Comparison of ENCODE assay signal across 9 mouse cellular contexts in the genomic region with DNA sequence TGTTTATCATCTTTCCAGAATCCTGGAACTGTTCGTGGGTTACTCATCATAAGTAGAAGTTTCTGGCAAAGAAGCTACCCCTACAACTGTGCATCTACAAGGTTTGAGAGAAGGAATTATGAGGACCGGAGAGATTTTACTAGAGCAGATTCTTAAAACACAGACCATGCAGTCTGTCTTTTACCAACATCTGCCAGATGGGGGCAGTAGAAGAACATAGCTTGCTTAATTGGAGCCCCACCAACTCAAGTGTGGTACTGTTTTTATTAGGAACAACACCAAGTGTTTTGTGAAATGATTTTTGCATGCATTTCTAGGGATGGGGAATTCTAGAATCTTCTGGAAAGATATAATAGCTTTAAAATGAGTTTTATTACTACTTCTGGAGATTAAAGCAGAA.
DNase-seq lines count a peak whose midpoint lies in the region; ATAC-seq and TF ChIP-seq lines count a peak whose summit lies in the region.
"Had no signal": no experiment of that assay in that cellular context is flagged by ENCODE, and none has a peak within 500 bp of the region (broad histone marks: within the 10 kb centered on the region; RNA-seq: fewer than 3 reads in every experiment).

No protein-coding gene starts in this region.

- no peak for TF ChIP-seq EP300 in CH12.LX (IDR thresholded peaks at IDR 0.05; ENCODE audit: low read length)

- in situ Hi-C loops in CH12.LX (cut with MboI; ENCODE audit: low pct_ligation_motif_present, low pct_unique_long_range_greater_than_20kb, low sequenced_read_pairs) = no loop called here

- no peaks in the 10 kb centered on the region for H3K27me3 ChIP-seq in hindbrain, embryonic 10.5 days (ENCODE audit: insufficient read depth, poor library complexity, severe bottlenecking)
- no peaks in the 10 kb centered on the region for H3K27me3 ChIP-seq in hindbrain, embryonic 12.5 days
- no peaks in the 10 kb centered on the region for H3K27me3 ChIP-seq in CH12.LX (replicated peaks)
- no peaks in the 10 kb centered on the region for H3K27me3 ChIP-seq in forebrain, embryonic 14.5 days (replicated peaks; ENCODE audit: control insufficient read depth, insufficient read depth, low read length)
- no peaks in the 10 kb centered on the region for H3K27me3 ChIP-seq in midbrain, embryonic 14.5 days (ENCODE audit: control insufficient read depth, insufficient read depth, low read length)
- H3K27me3 ChIP-seq: limb, embryonic 13.5 days had no signal

- no peak for TF ChIP-seq POLR2A in CH12.LX (IDR thresholded peaks at IDR 0.05; ENCODE audit: low read depth, low read length)

- H3K79me2 ChIP-seq in CH12.LX (replicated peaks; ENCODE audit: control insufficient read depth, extremely low read depth, insufficient read depth, poor library complexity, severe bottlenecking) = no peaks in the 10 kb centered on the region

- H3K4me3 ChIP-seq in hindbrain, embryonic 10.5 days = no peak overlapping the region
- H3K4me3 ChIP-seq in hindbrain, embryonic 12.5 days = no peak overlapping the region
- no peak overlapping the region for H3K4me3 ChIP-seq in CH12.LX (replicated peaks in 1 of 3; ENCODE audit: low read depth in 2 of 3, low read length in 2 of 3, poor library complexity in 1 of 3)
- H3K4me3 ChIP-seq in forebrain, embryonic 14.5 days (ENCODE audit: low read depth, low read length) = no peak overlapping the region
- no peak overlapping the region for H3K4me3 ChIP-seq in midbrain, embryonic 14.5 days (replicated peaks; ENCODE audit: low read depth, low read length)
- H3K4me3 ChIP-seq: limb, embryonic 13.5 days had no signal

- peak; percentile 28 for DNase-seq in hindbrain, embryonic 10.5 days (ENCODE audit: low spot score)
- DNase-seq in CH12.LX (ENCODE audit: extremely low read depth) = peak; percentile 75
- DNase-seq in brain, embryonic 18.5 days (ENCODE audit: low read depth, low spot score) = peak; percentile 62
- peak; percentile 85 for DNase-seq in forebrain, embryonic 14.5 days (ENCODE audit: low spot score)
- DNase-seq in layer of hippocampus, adult 9-11 months = peak; percentile 82
- peak; percentile 90 for DNase-seq in midbrain, embryonic 14.5 days
- DNase-seq in ovary, adult 18-20 months (ENCODE audit: low spot score) = no peak

- WGBS in hindbrain, embryonic 10.5 days = 34% methylated on average over 2 of the region's 2 CpGs
- WGBS in hindbrain, embryonic 12.5 days = 26% methylated on average over 2 of the region's 2 CpGs
- WGBS in forebrain, embryonic 14.5 days = 30% methylated on average over 2 of the region's 2 CpGs
- 23% methylated on average over 2 of the region's 2 CpGs for WGBS in midbrain, embryonic 14.5 days

- H3K27ac ChIP-seq in hindbrain, embryonic 10.5 days = no peak overlapping the region
- H3K27ac ChIP-seq in hindbrain, embryonic 12.5 days = no peak overlapping the region
- no peak overlapping the region for H3K27ac ChIP-seq in CH12.LX (ENCODE audit: insufficient read depth, low read depth)
- H3K27ac ChIP-seq in forebrain, embryonic 14.5 days (ENCODE audit: low read depth, low read length) = no peak overlapping the region
- no peak overlapping the region for H3K27ac ChIP-seq in midbrain, embryonic 14.5 days (replicated peaks; ENCODE audit: low read depth, low read length)
- H3K27ac ChIP-seq: limb, embryonic 13.5 days had no signal

- no peak for ATAC-seq in hindbrain, embryonic 12.5 days (ENCODE audit: low FRiP score)
- ATAC-seq in forebrain, embryonic 14.5 days = peak; percentile 63; the same call in 1 of the 2 replicates
- no peak for ATAC-seq in midbrain, embryonic 14.5 days (ENCODE audit: low FRiP score, low TSS enrichment)

- peak; percentile 95 for TF ChIP-seq RAD21 in CH12.LX (IDR thresholded peaks at IDR 0.05; ENCODE audit: low read depth, low read length)

- H3K4me2 ChIP-seq in hindbrain, embryonic 12.5 days (replicated peaks) = no peak overlapping the region
- H3K4me2 ChIP-seq in CH12.LX (ENCODE audit: insufficient read depth, low read depth, poor library complexity, severe bottlenecking) = no peak overlapping the region
- no peak overlapping the region for H3K4me2 ChIP-seq in forebrain, embryonic 14.5 days (ENCODE audit: low read length)
- no peak overlapping the region for H3K4me2 ChIP-seq in midbrain, embryonic 14.5 days (ENCODE audit: low read length)
- H3K4me2 ChIP-seq: limb, embryonic 13.5 days had no signal

- peak; percentile 62 to 90 for TF ChIP-seq CTCF in CH12.LX (conservative IDR thresholded peaks at IDR 0.05 in 1 of 2, IDR thresholded peaks at IDR 0.05 in 1 of 2; ENCODE audit: low read depth in 2 of 2, low read length in 2 of 2)

- no peaks in the 10 kb centered on the region for H3K4me1 ChIP-seq in hindbrain, embryonic 10.5 days (replicated peaks)
- H3K4me1 ChIP-seq in hindbrain, embryonic 12.5 days = no peaks in the 10 kb centered on the region
- H3K4me1 ChIP-seq in CH12.LX (ENCODE audit: control insufficient read depth in 1 of 2, insufficient read depth in 2 of 2) = no peaks in the 10 kb centered on the region
- H3K4me1 ChIP-seq in forebrain, embryonic 14.5 days (ENCODE audit: control insufficient read depth, insufficient read depth, low read length) = no peaks in the 10 kb centered on the region
- H3K4me1 ChIP-seq in midbrain, embryonic 14.5 days (ENCODE audit: control insufficient read depth, insufficient read depth, low read length) = no peaks in the 10 kb centered on the region
- H3K4me1 ChIP-seq: limb, embryonic 13.5 days had no signal

- H3K36me3 ChIP-seq in hindbrain, embryonic 10.5 days = no peaks in the 10 kb centered on the region
- no peaks in the 10 kb centered on the region for H3K36me3 ChIP-seq in hindbrain, embryonic 12.5 days
- H3K36me3 ChIP-seq in CH12.LX (replicated peaks in 1 of 2; ENCODE audit: control insufficient read depth in 1 of 2, insufficient read depth in 1 of 2, low read length in 1 of 2) = no peaks in the 10 kb centered on the region
- no peaks in the 10 kb centered on the region for H3K36me3 ChIP-seq in forebrain, embryonic 14.5 days (ENCODE audit: control insufficient read depth, insufficient read depth, low read length)
- no peaks in the 10 kb centered on the region for H3K36me3 ChIP-seq in midbrain, embryonic 14.5 days (ENCODE audit: control insufficient read depth, insufficient read depth, low read length)
- H3K36me3 ChIP-seq: limb, embryonic 13.5 days had no signal

- dilution Hi-C loops in CH12.LX (cut with MboI; ENCODE audit: extremely low pct_ligation_motif_present, extremely low pct_unique_long_range_greater_than_20kb, low sequenced_read_pairs) = no loop called here

- no peak overlapping the region for H3K9ac ChIP-seq in hindbrain, embryonic 12.5 days
- H3K9ac ChIP-seq in CH12.LX (ENCODE audit: insufficient read depth, low read depth) = no peak overlapping the region
- H3K9ac ChIP-seq in forebrain, embryonic 14.5 days (ENCODE audit: low read length) = no peak overlapping the region
- H3K9ac ChIP-seq in midbrain, embryonic 14.5 days (replicated peaks; ENCODE audit: low read length) = no peak overlapping the region
- H3K9ac ChIP-seq: limb, embryonic 13.5 days had no signal

- no peaks in the 10 kb centered on the region for H3K9me3 ChIP-seq in hindbrain, embryonic 10.5 days
- no peaks in the 10 kb centered on the region for H3K9me3 ChIP-seq in hindbrain, embryonic 12.5 days (replicated peaks)
- no peaks in the 10 kb centered on the region for H3K9me3 ChIP-seq in CH12.LX (replicated peaks; ENCODE audit: low read length)
- no peaks in the 10 kb centered on the region for H3K9me3 ChIP-seq in forebrain, embryonic 14.5 days (replicated peaks; ENCODE audit: control insufficient read depth, low read length)
- no peaks in the 10 kb centered on the region for H3K9me3 ChIP-seq in midbrain, embryonic 14.5 days (ENCODE audit: control insufficient read depth, low read length)
- H3K9me3 ChIP-seq: limb, embryonic 13.5 days had no signal

TF ChIP-seq in CH12.LX, 34 proteins besides CTCF, POLR2A, EP300 and RAD21:
- TF ChIP-seq NELFE (IDR thresholded peaks at IDR 0.05; ENCODE audit: low read depth, low read length) (no peak), SMC3 (IDR thresholded peaks at IDR 0.05; ENCODE audit: low read depth, low read length) (peak; percentile 67)
